Mouse (Mus musculus) T-helper 17 cell (primary cell): ENCODE results near the gene Uspl1.

ENCODE experiments used
- in situ Hi-C, 2 experiments: fragments of 300-600 bp; cut with MboI, MseI; formaldehyde crosslinking; loops; 1 replicate in 1 of 2; 2 replicates in 1 of 2; pipeline ENCODE4 v1.15.1; 2025; ENCODE audit warnings: high pct_unique_total_duplicates in 2 of 2

Uspl1 gene

DNA sequence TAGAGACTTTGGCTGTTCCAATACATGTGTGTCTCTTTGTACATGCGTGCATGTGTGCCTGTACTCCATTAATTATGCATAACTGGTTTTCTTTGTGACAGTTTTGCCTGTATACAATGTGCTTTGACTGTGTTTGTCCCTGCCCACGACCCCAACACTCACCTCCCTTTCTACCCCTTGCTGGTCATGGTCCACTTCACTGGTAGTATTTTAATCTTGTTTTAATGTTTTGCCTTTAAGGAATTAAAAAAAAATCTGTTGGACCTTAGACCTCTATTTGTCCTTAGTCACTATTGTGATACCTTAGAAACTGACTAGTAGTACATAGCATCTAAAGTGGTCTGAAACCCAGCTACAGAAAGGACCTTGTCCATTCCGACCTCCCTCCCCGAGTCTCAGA is 26.9 kb downstream of the Uspl1 start:
- in situ Hi-C loops: loop anchor here (5.0 to 10.0 kb wide), 2 partner anchors 826 to 906 kb away; partner anchors contain the start of gene Fry (in 1 of the 2)

DNA sequence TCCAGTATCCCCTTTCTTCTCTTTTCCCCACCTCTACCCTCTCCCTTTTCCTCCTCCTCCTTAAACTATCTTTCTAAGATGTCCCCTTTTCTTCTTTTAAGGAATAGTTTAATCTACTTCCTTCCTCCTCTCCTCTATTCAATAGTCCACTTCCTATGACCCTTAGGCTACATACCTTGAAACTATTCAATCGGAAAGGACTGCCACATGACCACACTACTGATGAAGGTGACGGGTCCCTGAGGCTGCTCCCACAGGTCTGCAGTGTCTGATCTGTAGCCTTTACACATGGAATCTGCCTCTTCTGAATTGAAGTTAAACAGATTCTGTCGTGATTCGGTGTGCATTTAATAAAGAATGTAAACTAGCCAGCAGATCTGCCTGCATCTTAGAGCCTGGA is 28.7 kb downstream of the Uspl1 start:
- in situ Hi-C loops: loop anchor here (5.0 to 10.0 kb wide), 2 partner anchors 828 to 904 kb away; partner anchors contain the start of gene Fry (in 1 of the 2)

DNA sequence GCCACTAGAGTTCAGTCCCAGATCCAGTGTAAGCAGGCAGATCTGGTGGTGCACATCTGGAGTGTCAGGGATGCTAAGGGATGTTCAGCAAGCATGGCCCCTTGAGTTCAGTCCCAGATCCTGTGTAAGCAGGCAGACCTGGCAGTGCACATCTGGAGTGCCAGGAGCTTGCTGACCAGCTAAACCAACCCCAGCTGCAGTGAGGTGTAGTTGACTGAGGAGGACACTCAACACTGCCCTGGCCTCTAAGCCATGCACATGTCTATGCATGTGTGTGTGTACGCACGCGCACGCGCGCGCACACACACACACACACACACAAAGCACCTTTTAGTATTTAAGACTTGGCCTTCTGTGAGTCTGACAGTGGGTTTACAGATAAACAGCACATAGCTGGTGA is 31.4 kb downstream of the Uspl1 start:
- in situ Hi-C loops: loop anchor here in 1 of 2 experiments (10.0 kb wide), 1 partner anchor 831 kb away; no protein-coding TSS in a partner anchor

DNA sequence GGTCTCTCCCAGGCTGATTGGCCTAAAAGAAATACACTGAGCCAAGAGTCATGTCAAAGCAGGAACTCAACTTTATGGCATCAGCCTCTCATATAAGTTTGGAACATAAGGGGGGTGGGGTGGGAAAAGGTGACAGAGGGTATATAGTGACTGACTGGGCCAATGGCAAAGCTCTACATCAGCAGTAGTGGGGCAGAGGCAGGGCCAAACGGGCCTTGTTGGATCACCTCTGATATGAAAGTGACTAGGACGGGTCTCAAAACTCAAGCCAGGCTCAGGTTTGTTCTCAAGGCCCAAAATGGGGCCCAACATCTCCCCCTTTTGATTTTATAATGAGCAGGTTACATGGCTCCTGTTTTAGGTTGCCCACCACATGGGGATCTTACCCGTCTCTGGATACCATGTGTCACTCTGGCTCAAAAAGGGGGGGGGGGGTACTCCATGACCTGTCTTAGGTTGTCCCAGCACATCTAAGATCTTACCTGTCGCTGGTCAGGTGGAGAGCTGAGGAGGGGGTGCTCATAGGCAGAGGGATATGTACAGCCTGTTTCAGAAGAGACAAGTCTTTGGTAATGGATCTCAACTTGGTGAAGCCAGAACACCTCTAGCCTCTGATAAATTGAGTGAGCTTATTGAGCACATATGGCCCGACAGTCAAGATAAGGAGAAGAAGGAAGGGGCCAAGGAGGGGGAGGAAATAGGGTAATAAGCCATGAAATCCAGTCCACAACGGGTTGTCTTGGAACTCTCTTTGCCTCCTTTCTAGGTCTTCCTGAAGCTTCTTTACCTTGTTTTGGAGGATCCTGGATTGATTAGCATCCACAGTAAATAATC is 33.6 kb downstream of the Uspl1 start:
- in situ Hi-C loops: loop anchor here in 1 of 2 experiments (10.0 kb wide), 1 partner anchor 833 kb away; no protein-coding TSS in a partner anchor

DNA sequence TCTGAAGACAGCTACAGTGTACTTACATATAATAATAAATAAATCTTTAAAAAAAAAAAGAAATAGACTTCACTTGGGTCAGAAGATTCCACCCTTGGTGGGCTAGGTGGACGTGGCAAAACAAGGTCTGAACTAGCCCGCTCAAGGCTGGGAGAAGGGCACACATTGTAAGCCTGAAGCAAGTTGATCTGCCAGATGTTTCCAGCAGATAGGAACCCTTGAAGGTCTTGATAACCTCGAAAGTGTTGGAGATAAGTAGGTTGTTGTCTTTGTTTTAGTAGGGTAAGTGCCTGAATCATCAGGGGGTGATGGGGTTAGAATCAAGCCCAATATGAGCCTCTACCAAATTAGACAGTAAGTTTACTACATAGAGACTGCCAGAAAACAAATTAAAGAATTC is 35.3 kb downstream of the Uspl1 start:
- in situ Hi-C loops: loop anchor here in 1 of 2 experiments (10.0 kb wide), 1 partner anchor 835 kb away; no protein-coding TSS in a partner anchor

DNA sequence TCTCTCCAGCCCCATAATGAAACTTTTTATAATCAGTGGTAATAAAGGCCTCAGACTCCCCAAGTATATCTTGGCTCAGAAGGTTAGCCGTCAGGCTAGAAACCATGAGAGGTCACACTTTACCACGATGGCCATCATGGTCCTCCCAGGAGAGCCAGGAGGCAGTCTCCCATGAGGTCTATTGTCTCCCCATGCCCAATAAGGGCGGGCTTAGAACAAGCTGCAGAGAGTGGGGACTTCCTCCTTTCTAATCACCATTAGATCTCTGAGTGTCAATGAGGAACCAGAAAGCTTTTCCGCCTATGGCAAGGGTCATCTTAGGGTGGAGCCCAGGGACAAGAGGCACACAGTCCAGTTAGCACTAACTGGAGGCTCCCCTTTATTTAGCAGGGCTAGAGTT is 37.2 kb downstream of the Uspl1 start:
- in situ Hi-C loops: no loop called here

DNA sequence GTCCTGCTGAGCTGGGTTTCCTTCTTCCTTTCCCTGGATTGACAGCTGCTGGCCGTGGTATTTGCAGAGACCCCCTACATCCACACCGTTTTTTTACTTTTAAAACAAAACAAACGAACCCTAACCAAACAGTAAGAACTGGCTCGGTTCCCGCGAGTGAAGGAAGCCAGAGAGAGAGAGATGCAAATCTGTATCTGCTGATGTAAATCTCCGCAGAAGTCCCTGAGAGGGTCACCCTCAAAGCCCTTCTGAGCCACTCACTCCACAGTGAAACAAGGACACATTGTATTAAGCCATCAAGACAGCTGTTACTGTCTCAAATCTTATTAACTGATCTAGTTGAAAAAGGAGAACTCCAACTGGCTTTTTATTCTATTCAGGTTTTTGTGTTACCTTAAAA is 40.5 kb downstream of the Uspl1 start:
- in situ Hi-C loops: no loop called here

DNA sequence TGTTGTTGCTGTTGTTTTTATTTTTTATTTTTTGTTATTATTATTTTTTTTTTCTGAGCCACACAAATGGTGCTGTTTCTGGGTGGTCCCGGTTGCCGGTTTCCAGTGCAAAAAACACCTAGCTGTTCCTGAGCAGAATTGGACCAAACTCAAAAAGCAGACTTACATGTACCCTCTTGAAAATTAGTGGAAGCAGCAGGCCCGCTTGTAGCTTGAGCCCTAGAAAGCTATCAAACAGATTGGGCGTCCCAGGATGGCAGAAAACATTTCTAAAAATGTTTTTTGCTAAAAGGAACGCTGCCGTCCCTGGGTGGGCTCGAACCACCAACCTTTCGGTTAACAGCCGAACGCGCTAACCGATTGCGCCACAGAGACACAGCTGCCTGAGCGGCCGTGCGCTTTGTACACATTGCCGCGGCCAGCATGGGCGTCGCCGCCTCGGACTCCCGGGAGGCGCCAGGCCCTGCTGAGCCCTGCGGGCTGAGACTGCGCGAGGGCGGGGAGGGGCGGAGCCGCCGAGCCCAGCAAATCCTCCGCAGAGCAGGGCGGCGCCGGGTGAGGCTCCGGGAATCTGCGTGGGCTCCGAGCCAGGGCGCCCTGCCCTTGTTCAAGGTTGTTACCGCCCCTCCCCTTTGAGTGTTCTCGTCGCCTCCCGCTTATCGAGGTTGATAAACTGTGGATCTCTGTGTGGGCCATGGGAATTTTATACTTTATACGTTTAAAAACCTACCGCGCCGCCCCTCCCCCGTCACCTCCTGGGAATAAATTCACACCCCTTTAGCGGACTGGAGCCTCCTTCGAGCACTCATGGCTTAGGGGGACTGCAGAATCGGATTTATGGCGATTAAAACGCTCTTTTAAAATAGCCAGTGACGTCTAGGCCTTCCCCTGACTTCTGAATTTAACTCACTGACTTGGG is 44.8 kb downstream of the Uspl1 start:
- in situ Hi-C loops: no loop called here

DNA sequence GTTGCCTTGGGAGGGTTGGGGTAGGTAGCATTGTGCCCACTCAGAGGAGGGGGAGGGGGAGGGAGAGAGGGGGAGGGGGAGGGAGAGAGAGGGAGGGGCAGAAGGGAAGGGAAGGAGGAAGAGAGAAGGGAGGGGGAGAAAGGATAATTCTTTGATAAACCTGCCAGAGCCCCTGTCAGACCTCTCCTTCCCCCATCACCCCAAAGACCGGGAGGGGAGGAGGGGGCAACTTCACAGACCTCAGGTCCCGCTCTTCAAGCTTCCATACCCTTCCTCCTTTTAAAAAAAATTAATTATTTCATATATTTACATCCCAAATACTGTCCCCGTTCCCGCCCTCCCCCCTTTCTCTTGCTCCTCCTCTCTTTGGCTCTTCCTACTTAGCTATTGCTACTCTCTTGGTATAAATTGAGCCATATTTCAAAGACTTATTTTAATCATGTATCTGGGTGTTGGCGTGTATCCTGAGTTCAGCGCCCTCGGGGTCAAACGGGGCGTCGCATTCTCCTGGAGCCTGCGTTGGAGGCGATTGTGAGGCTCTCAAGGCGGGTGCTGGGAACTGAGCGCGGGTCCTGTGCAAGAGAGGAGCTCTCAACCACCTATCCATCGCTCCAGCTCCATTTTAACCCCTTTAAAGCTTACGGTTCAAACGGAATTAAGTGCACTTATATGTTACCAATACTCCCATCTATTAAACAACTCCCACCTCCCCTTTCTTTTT is 45.6 kb downstream of the Uspl1 start:
- in situ Hi-C loops: no loop called here

DNA sequence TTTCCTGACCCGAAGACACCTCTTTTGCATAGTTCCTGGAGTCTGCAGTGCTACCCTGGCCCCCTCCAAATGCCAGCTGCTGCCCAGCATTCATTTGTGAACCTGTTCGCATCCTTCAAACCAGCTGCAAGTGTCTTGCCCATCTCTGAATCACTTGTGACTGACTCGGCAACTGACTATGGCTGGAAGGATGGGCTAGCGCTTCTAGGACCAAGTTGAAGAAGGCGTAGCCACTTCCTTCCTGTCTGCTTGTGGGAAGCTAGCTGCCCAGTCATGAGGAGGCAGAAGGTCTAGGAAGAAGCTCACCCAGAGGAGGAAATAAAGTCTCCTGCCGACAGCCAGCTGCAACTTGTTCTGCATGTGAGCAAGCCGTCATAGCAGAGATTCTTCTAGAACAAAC is 50.9 kb downstream of the Uspl1 start:
- in situ Hi-C loops: no loop called here

DNA sequence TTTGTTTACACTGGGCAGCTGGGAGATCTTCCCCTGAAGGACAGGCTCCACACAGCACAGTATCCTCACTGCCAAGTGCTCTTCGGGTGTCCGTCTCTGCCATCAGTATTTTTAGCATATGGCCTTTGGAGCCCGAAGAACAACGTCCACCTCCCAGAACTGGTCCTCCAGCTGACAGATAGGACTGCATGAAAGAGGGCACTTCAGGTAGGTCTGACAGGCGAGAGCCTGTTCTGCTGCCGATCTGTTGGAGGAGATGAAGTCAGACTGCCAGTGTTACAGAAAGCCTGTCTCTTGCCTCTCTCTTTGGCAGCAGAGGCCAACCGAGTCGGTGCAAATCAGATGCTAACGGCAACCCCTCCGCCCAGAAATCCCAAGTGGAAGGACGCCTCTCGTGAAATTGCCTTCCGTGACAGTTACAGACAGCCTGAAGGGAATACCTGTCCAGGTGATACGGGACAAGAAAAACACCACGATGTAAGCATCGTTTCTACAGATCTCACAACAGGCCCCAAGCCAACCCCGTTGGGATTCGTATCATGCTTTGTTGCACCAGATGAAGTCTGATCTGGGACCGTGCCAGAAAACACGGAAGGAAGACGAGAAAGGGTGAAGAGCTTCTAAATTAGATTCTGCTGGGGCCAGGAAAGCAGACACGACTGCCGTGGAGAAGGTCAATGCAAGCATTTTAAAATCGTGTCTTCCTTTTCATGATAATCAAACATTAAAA is 53.2 kb downstream of the Uspl1 start:
- in situ Hi-C loops: no loop called here

DNA sequence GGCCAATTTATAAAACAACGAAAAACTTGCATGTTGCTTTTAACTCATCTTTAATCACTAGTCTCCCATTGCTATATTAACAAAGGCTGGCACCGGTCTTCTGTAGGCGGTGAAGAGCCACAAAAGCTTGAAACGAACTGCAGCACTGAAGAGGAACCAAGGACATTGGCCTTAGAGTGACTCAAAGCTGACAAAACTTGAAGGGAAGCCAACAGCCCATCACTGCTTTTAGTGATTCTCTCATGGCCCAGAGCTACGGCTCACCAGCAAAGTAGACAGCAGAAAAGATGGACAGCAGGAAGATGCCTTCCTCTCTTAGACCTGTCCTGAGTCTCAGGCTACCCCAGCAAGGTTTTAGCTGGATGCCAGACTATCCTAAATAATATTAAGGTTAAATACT is 58.3 kb downstream of the Uspl1 start:
- in situ Hi-C loops: loop anchor here in 1 of 2 experiments (10.0 kb wide), 1 partner anchor 282 kb away; the partner anchor contains the start of gene Wdr95

DNA sequence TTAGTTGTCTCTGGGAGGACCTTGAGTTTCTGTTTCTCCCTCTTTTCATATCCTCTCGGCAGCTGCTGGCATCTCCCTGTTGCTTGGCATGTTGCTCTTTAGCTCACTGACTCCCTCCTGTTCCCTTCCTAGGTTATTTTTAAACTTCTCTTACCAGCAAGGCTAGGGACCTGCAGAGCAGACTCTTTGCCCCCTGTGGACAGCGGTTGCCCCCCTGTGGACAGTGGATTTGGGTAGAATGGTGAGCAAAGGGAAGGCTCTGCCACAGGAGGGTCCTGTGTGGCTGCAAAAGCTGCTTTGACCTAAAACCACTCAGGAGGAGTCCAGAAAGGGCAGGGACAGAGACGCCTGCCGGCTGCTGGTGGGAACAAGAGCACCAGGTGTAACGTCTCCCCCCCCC is 58.9 kb downstream of the Uspl1 start:
- in situ Hi-C loops: loop anchor here in 1 of 2 experiments (10.0 kb wide), 1 partner anchor 282 kb away; the partner anchor contains the start of gene Wdr95

DNA sequence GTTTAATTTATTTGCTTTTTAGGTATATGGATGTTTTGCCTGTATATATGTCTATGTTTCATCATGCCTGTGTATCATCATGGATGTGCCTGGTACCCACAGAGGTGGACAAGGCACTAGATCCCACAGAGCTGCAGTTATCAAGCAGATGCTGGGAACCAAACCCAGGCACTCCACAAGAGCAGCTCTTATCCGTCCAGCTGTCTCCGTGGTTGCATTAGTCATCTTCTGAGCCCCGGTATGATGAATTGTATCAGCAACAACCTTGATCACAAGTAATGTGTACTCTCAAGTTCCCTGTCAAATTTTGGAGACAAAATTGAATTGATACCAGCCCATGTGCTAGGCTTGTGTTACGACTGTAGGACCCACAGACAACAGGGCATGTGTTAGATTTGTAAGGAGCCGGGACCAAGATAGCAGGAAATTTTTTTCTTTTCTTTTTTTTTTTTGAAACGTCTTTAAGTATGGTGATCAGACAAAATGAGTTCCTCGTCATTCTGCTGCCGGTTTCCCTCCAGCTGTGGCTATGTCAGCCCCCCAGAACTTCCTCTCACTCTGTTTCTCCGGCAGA is 61.3 kb downstream of the Uspl1 start:
- in situ Hi-C loops: loop anchor here in 1 of 2 experiments (10.0 kb wide), 1 partner anchor 279 kb away; the partner anchor contains the start of gene Wdr95

DNA sequence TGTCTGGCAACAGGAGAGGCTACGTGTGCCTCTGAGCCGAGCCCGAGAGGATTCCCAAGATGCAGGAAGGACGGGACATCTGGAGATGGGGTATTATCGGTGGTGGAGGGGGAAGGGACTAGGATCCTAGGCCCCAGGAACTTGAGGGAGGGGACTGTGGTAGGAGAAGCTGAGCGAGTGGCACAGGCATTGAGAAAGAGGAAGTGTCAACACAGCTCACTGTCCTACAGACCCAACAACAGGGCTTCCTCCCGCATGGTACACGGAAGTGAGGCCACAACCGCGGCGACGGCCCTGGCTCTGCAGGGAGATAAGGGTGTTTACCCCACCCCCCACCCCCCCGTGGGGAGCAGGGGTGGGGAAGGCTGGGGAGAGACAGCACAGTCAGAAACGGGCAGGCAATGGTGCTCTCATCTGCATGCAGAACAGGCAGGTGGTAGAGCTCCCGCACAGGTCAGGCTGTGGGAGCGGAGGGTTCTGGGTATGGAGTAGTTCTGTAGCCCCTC is 61.9 kb downstream of the Uspl1 start:
- in situ Hi-C loops: loop anchor here in 1 of 2 experiments (10.0 kb wide), 1 partner anchor 279 kb away; the partner anchor contains the start of gene Wdr95

DNA sequence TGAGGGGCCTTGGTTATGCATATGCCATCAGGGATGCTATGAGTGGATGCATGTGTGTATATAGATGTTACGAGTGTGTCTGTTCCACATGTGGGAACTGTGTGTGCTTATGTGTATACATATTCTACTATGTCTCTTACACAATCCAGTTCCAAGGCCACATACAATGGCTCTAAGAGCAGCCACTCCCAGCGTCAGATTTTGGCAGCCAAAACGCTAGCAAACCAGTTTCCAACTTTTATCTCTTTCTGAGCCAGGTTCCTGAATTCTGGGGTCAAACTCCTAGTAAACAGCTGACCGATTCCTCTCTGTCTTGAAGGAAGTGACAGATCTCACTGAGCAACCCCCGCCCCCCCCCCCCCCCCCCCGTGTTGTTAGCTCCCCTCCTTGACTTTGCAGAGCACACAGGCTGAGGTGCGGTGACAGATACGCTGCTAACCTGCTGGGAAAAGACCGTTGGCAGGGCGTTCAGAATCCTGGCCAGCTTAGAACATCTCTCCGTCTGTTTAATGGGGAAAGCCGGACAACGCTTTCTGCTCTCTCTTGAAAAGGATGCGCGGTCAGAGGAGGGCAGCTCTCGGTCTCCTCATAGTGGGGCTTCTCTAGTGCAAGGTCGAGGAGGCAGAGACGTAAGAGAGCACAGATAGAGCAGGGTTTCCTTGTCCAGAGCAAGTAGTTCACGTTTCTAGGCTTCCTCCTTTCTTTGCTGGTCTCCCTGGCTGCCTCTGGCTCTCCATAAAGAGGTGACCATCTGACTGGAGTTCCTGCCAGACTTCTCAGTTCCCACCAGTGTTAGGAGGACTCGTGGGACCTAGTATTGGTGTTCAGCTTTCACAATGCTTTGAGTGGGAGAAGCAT is 63.1 kb downstream of the Uspl1 start:
- in situ Hi-C loops: loop anchor here in 1 of 2 experiments (10.0 kb wide), 1 partner anchor 278 kb away; the partner anchor contains the start of gene Wdr95

DNA sequence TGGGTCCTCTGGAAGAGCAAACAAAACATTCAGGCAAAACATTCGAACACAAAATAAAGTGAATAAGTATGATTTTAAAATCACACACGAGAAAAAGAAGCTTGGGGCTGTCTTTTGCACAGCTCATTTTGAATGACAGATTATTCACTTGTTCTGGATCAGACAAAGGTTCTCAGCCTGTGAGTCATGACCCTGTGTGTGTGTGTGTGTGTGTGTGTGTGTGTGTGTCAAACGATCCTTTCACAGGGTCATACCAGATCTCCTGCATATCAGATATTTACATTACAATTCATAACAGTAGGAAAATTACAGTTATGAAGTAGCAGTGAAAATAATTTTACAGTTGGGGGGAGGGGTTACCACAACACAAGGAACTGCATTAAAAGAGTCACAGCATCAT is 68.2 kb downstream of the Uspl1 start:
- in situ Hi-C loops: loop anchor here in 1 of 2 experiments (10.0 kb wide), 2 partner anchors 162 to 738 kb away; partner anchors contain the start of gene Medag

DNA sequence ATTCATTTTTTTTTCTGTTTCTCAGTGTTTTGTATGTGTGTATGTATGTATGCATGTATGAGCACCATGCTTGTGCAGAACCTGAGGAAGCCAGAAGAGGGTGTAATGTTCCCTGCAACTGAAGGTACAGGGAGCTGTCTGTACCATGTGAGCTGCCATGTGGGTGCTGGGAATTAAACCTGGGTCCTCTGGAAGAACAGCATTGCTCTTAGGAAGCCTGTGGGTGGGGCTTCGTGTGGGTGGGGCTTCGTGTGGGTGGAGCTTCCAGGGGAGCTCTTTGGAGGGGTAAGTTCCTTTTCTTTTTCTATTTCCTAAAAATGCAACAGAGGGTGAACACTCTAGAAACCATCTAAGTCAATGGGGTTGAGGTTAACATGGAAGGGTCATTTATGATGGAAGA is 69.3 kb downstream of the Uspl1 start:
- in situ Hi-C loops: loop anchor here in 1 of 2 experiments (10.0 kb wide), 2 partner anchors 161 to 739 kb away; partner anchors contain the start of gene Medag
